Mouse (Mus musculus) 3134 (cell line): ENCODE measurements around the gene Acsl5.

Experiments used
- DNase-seq: peaks from one replicate; pipeline ENCODE4 v3.0.0-alpha.2; 2011; ENCODE audit warnings: low spot score; ENCODE audit not compliant: insufficient read length; ENCODE audit errors: extremely low read depth

Acsl5 gene

GRCm38 (mm10) chr19:55251383-55252124 is at the start of gene Acsl5:
Gene Acsl5, plus strand, starts transcription at chr19:55251938.
- DNase-seq = no peak

- DNase-seq = peak; percentile 18
Measured at GRCm38 (mm10) chr19:55206482-55207138, 45.1 kb upstream of the Acsl5 start.

- DNase-seq = no peak
Measured at GRCm38 (mm10) chr19:55207205-55207604, 44.5 kb upstream of the Acsl5 start.

GRCm38 (mm10) chr19:55207746-55208538 is 43.8 kb upstream of the Acsl5 start:
- DNase-seq = peak; percentile 25

- DNase-seq = no peak
Measured at GRCm38 (mm10) chr19:55208654-55209053, 43.1 kb upstream of the Acsl5 start.

GRCm38 (mm10) chr19:55209084-55209483 is 42.7 kb upstream of the Acsl5 start:
- no peak for DNase-seq

- DNase-seq = no peak
Measured at GRCm38 (mm10) chr19:55211698-55212097, 40.0 kb upstream of the Acsl5 start.

- DNase-seq = no peak
Measured at GRCm38 (mm10) chr19:55213617-55214340, 38.0 kb upstream of the Acsl5 start.

- DNase-seq = peak; percentile 51
Measured at GRCm38 (mm10) chr19:55216876-55217275, 34.9 kb upstream of the Acsl5 start.

GRCm38 (mm10) chr19:55217365-55217764 is 34.4 kb upstream of the Acsl5 start:
- no peak for DNase-seq

GRCm38 (mm10) chr19:55218192-55218739 is 33.5 kb upstream of the Acsl5 start:
- peak; percentile 37 for DNase-seq

- DNase-seq = no peak
Measured at GRCm38 (mm10) chr19:55218741-55219221, 33.0 kb upstream of the Acsl5 start.

GRCm38 (mm10) chr19:55219359-55219758 is 32.4 kb upstream of the Acsl5 start:
- DNase-seq = no peak

GRCm38 (mm10) chr19:55221208-55221607 is 30.5 kb upstream of the Acsl5 start:
- DNase-seq = no peak

GRCm38 (mm10) chr19:55222268-55222667 is 29.5 kb upstream of the Acsl5 start:
- no peak for DNase-seq

- DNase-seq = no peak
Measured at GRCm38 (mm10) chr19:55226621-55227020, 25.1 kb upstream of the Acsl5 start.

GRCm38 (mm10) chr19:55227135-55227534 is 24.6 kb upstream of the Acsl5 start:
- no peak for DNase-seq

GRCm38 (mm10) chr19:55231081-55231480 is 20.7 kb upstream of the Acsl5 start:
- no peak for DNase-seq

- peak; percentile 76 for DNase-seq
Measured at GRCm38 (mm10) chr19:55232136-55232535, 19.6 kb upstream of the Acsl5 start.

- no peak for DNase-seq
Measured at GRCm38 (mm10) chr19:55236026-55236425, 15.7 kb upstream of the Acsl5 start.
